Mouse (Mus musculus) neural tube, embryonic 15.5 days (tissue): ENCODE results near the gene Glis3. TPM values are rescaled to one million over a fixed set of nuclear protein-coding genes. Genes with fewer than 3 reads are reported as not detected.

Source experiments
- ATAC-seq: fragments of 200-750 bp; cut with Nextera tagmentation; 2 replicates; pipeline ENCODE4 v1.8.0; 2017; ENCODE audit warnings: mild to moderate bottlenecking, moderate TSS enrichment, moderate library complexity; ENCODE audit not compliant: low FRiP score
- H3K27ac ChIP-seq: fragments of 300-500 bp; sonication (generic); replicated peaks from 2 replicates; pipeline ENCODE4 v1.5.1; 2015; ENCODE audit warnings: mild to moderate bottlenecking, inconsistent platforms
- H3K27me3 ChIP-seq: fragments of 300-500 bp; sonication (generic); replicated peaks from 2 replicates; pipeline ENCODE4 v1.6.1; 2015; ENCODE audit warnings: inconsistent platforms
- H3K36me3 ChIP-seq: fragments of 300-500 bp; sonication (generic); 2 replicates; pipeline ENCODE4 v1.6.1; 2015; ENCODE audit warnings: inconsistent platforms
- H3K4me1 ChIP-seq: fragments of 300-500 bp; sonication (generic); 2 replicates; pipeline ENCODE4 v1.6.1; 2015; ENCODE audit warnings: inconsistent platforms
- H3K4me2 ChIP-seq: fragments of 300-500 bp; sonication (generic); 2 replicates; pipeline ENCODE4 v1.6.1; 2015; ENCODE audit warnings: inconsistent platforms, mild to moderate bottlenecking, moderate library complexity
- H3K4me3 ChIP-seq: fragments of 300-500 bp; sonication (generic); replicated peaks from 2 replicates; pipeline ENCODE4 v1.5.1; 2015; ENCODE audit warnings: mild to moderate bottlenecking, inconsistent platforms
- H3K9ac ChIP-seq: fragments of 300-500 bp; sonication (generic); replicated peaks from 2 replicates; pipeline ENCODE4 v1.6.1; 2015; ENCODE audit warnings: mild to moderate bottlenecking, inconsistent platforms
- H3K9me3 ChIP-seq: fragments of 300-500 bp; sonication (generic); replicated peaks from 2 replicates; pipeline ENCODE4 v1.6.1; 2016; ENCODE audit warnings: inconsistent platforms
- WGBS: fragments of 180-500 bp; shearing (Covaris S2); methylation state at CpG from one replicate; pipeline ENCODE4 v1.1.7; 2015; ENCODE audit warnings: mixed read lengths; 5-methylcytosine and 5-hydroxymethylcytosine counted together
- polyA plus RNA-seq: library from polyadenylated mRNA; unstranded; fragments of >200 nt; fragmentation: Nextera tagmentation; extraction: Ambion mirVana; gene quantifications from 2 replicates; pipeline ENCODE4 v1.2.1, GENCODE M21; 2015

Gene Glis3
- polyA plus RNA-seq, 1 experiment from 2014 or later, result 2.5 TPM

DNA sequence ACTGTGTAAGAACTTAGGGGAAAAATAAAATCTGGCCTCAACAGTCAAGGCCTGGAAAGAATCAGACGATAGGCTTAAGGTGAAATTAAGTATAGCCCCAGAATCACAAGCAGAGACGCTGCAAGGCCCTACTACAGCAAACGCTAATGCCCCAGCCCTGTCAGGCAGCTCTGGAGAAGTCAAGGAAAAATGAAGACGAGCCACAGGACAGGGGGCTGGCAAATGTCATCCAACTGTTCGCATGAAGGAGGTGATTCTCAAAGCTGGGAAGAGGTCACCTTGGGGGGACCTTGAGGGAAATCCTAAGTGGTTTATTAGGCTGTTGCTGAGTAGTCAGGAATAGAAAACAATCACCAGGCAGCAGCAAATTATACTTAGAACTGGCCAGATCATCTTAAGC, 214.1 kb downstream of the Glis3 start:
- Histone ChIP-seq H3K4me2 (no peak overlapping the region), H3K36me3 (no peaks in the 10 kb centered on the region), H3K9me3 (no peaks in the 10 kb centered on the region), H3K27ac (no peak overlapping the region), H3K4me3 (no peak overlapping the region), H3K9ac (no peak overlapping the region), H3K27me3 (no peaks in the 10 kb centered on the region), H3K4me1 (no peaks in the 10 kb centered on the region)
- ATAC-seq, result no peak
- WGBS, result 84% methylated on average over 5 of the region's 5 CpGs

DNA sequence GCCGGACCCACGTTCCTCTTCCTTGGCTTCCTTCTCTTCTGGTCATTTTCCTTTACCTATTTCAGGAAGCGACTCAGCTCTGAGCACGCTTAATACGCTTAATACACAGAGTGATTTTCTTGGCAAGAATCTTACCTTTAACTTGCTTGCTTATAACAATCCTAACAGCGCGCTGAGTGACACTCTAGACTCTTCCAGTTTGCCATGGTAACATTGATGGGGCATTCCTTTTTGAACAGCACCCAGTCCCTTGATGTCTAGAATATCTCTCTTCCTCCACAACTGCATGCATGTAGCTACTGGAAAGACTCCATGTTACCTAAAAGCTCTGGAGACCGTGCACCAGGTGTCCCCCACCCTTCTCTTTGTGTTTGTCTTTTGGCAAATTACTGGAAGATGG, 225.5 kb downstream of the Glis3 start:
- no peaks in the 10 kb centered on the region for H3K27me3 ChIP-seq
- WGBS, result 81% methylated on average over 8 of the region's 8 CpGs
- H3K36me3 ChIP-seq, result no peaks in the 10 kb centered on the region
- H3K4me2 ChIP-seq, result no peak overlapping the region
- ATAC-seq, result no peak
- peaks cover 13% of the 10 kb centered on the region for H3K4me1 ChIP-seq
- H3K27ac ChIP-seq, result no peak overlapping the region
- no peak overlapping the region for H3K9ac ChIP-seq
- H3K9me3 ChIP-seq, result no peaks in the 10 kb centered on the region
- no peak overlapping the region for H3K4me3 ChIP-seq

GRCm38 (mm10) chr19:28452951-28453520, 226.8 kb downstream of the Glis3 start:
- H3K27ac ChIP-seq, result peak overlapping the region; percentile 65; the same call in 1 of the 2 replicates
- no peak overlapping the region for H3K4me3 ChIP-seq
- H3K4me1 ChIP-seq, result peaks cover 13% of the 10 kb centered on the region
- no peaks in the 10 kb centered on the region for H3K9me3 ChIP-seq
- no peak overlapping the region; the same call in 1 of the 2 replicates for H3K9ac ChIP-seq
- H3K4me2 ChIP-seq, result peak overlapping the region; percentile 43
- WGBS, result 13% methylated on average over 12 of the region's 12 CpGs
- no peaks in the 10 kb centered on the region for H3K36me3 ChIP-seq
- no peaks in the 10 kb centered on the region for H3K27me3 ChIP-seq
- ATAC-seq, result peak; percentile 76

GRCm38 (mm10) chr19:28448811-28449210, 231.1 kb downstream of the Glis3 start:
- 94% methylated on average over 4 of the region's 4 CpGs for WGBS
- Histone ChIP-seq H3K4me1 (peaks cover 10% of the 10 kb centered on the region), H3K36me3 (no peaks in the 10 kb centered on the region), H3K4me2 (no peak overlapping the region), H3K4me3 (no peak overlapping the region), H3K27me3 (no peaks in the 10 kb centered on the region), H3K27ac (no peak overlapping the region), H3K9me3 (no peaks in the 10 kb centered on the region), H3K9ac (no peak overlapping the region)
- no peak for ATAC-seq

GRCm38 (mm10) chr19:28442161-28442560, 237.7 kb downstream of the Glis3 start:
- H3K4me2 ChIP-seq, result no peak overlapping the region
- H3K4me1 ChIP-seq, result no peaks in the 10 kb centered on the region
- WGBS, result 90% methylated on average over 4 of the region's 4 CpGs
- no peak for ATAC-seq
- H3K9me3 ChIP-seq, result no peaks in the 10 kb centered on the region
- H3K9ac ChIP-seq, result no peak overlapping the region
- H3K27me3 ChIP-seq, result no peaks in the 10 kb centered on the region
- H3K4me3 ChIP-seq, result no peak overlapping the region
- no peaks in the 10 kb centered on the region for H3K36me3 ChIP-seq
- H3K27ac ChIP-seq, result no peak overlapping the region

- no peaks in the 10 kb centered on the region for H3K4me1 ChIP-seq
- ATAC-seq, result no peak
- no peak overlapping the region for H3K4me2 ChIP-seq
- no peak overlapping the region for H3K27ac ChIP-seq
- H3K27me3 ChIP-seq, result no peaks in the 10 kb centered on the region
- H3K9ac ChIP-seq, result no peak overlapping the region
- H3K36me3 ChIP-seq, result no peaks in the 10 kb centered on the region
- no peaks in the 10 kb centered on the region for H3K9me3 ChIP-seq
- 58% methylated on average over 12 of the region's 12 CpGs for WGBS
- no peak overlapping the region for H3K4me3 ChIP-seq
These were observed 243.3 kb downstream of the Glis3 start for GRCm38 (mm10) chr19:28436457-28437148.

DNA sequence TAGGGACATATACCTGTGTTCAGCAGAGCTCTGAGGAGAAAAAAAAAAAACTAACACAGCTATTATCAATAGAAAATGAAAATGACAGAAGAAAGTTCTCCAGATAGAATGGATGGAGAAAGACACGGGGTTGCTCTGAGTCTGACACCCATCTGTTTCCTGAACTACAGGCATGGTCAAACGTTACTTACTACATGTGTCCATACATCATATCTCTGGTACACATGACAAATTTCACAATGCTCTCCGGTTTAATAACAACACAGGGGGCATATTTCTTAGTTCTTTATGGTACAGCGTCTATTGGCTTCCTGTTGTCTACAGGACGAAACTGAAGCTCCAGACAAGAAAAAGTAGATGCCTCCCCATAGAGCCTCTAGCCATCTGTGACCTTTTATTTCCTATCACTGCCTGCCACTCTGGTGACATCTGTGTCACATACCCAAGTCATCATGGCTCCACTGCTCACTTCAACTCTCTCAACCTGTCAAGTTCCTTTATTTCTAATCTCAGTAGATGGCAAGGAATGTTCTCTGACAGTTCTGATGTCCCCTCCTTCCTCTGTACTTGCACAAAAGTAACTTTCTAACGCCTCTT, 251.6 kb downstream of the Glis3 start:
- Histone ChIP-seq H3K36me3 (no peaks in the 10 kb centered on the region), H3K27ac (no peak overlapping the region), H3K9me3 (no peaks in the 10 kb centered on the region), H3K4me1 (no peaks in the 10 kb centered on the region), H3K9ac (no peak overlapping the region), H3K27me3 (no peaks in the 10 kb centered on the region), H3K4me3 (no peak overlapping the region), H3K4me2 (no peak overlapping the region)
- no peak for ATAC-seq
- WGBS, result 83% methylated on average over 6 of the region's 6 CpGs

DNA sequence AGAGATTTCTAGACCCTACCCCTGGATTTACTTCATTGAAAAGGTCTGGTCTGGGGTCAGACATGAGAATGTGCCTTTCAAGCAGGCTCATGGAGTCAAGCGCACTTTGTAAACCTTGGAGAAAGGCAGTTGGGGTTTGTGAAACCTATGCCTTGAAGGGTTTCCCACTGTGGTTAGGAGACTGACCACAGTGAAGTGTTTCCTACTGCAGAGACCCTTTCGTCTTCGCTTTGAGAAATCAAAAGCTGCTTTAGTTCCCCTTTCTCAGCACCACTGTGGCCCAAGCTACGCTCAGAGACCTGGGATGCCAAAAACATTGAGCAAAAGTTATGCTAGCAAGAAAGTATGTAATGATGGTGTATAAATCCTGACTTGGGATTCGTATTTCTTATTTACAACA, 255.7 kb downstream of the Glis3 start:
- 88% methylated on average over 5 of the region's 5 CpGs for WGBS
- Histone ChIP-seq H3K27me3 (no peaks in the 10 kb centered on the region), H3K4me1 (no peaks in the 10 kb centered on the region), H3K4me2 (no peak overlapping the region), H3K9me3 (no peaks in the 10 kb centered on the region), H3K36me3 (no peaks in the 10 kb centered on the region), H3K27ac (no peak overlapping the region), H3K4me3 (no peak overlapping the region), H3K9ac (no peak overlapping the region)
- no peak for ATAC-seq

DNA sequence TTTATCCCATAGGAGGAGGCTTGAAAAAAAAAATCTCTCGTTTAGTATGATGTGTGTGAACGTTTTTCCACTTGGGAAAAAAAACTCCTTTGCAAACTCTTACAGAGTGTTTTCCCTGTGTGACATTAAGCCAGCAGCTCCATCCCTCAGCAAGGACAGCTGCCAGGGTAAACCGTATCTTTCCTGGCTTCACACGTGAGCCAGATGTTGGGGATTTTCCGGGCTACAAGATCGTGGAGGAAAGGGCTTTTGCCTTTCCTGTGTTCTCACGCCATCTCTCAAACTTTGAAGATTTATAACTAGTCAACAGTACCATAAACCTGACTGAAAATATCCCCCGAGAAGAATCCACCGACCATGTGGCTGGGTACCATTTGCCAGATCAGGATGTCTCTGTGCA, 256.9 kb downstream of the Glis3 start:
- Histone ChIP-seq H3K9me3 (no peaks in the 10 kb centered on the region), H3K4me2 (no peak overlapping the region), H3K4me3 (no peak overlapping the region), H3K36me3 (no peaks in the 10 kb centered on the region), H3K27me3 (no peaks in the 10 kb centered on the region), H3K4me1 (no peaks in the 10 kb centered on the region), H3K9ac (no peak overlapping the region), H3K27ac (no peak overlapping the region)
- ATAC-seq, result no peak
- WGBS, result 74% methylated on average over 9 of the region's 9 CpGs

GRCm38 (mm10) chr19:28416069-28416468, 263.8 kb downstream of the Glis3 start:
- Histone ChIP-seq H3K9me3 (no peaks in the 10 kb centered on the region), H3K36me3 (no peaks in the 10 kb centered on the region), H3K4me1 (no peaks in the 10 kb centered on the region), H3K4me2 (no peak overlapping the region), H3K9ac (no peak overlapping the region), H3K27me3 (no peaks in the 10 kb centered on the region), H3K27ac (no peak overlapping the region), H3K4me3 (no peak overlapping the region)
- no peak for ATAC-seq
- WGBS, result 93% methylated on average over 5 of the region's 5 CpGs

GRCm38 (mm10) chr19:28408787-28409186, 271.1 kb downstream of the Glis3 start:
- no peak overlapping the region for H3K4me3 ChIP-seq
- no peak for ATAC-seq
- H3K36me3 ChIP-seq, result no peaks in the 10 kb centered on the region
- H3K4me2 ChIP-seq, result no peak overlapping the region
- no peaks in the 10 kb centered on the region for H3K4me1 ChIP-seq
- no peaks in the 10 kb centered on the region for H3K9me3 ChIP-seq
- no peak overlapping the region for H3K27ac ChIP-seq
- H3K9ac ChIP-seq, result no peak overlapping the region
- no peaks in the 10 kb centered on the region for H3K27me3 ChIP-seq
- WGBS, result 37% methylated on average over 3 of the region's 3 CpGs

DNA sequence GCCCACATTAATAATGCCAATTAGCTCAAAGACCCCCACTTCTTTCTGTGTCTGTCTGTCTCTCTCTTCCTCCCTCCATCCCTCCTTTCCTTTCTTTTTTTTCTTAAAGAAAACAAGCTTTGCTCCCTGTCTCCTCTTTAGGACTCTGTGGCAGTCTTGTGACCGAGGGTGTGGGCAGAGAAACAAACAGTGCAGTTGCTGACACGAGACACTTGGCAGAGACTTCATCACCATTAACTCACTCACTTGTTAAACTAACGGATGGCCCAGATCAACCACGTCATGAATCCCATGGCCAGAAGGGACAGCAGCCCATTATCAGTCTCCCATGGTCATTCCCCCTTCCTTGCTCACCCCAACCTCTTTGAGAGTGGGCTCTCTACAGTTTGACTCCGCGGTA, 276.9 kb downstream of the Glis3 start:
- H3K36me3 ChIP-seq, result no peaks in the 10 kb centered on the region
- 65% methylated on average over 6 of the region's 6 CpGs for WGBS
- no peaks in the 10 kb centered on the region for H3K9me3 ChIP-seq
- H3K9ac ChIP-seq, result no peak overlapping the region
- no peaks in the 10 kb centered on the region for H3K4me1 ChIP-seq
- no peaks in the 10 kb centered on the region for H3K27me3 ChIP-seq
- no peak overlapping the region for H3K27ac ChIP-seq
- H3K4me3 ChIP-seq, result no peak overlapping the region
- ATAC-seq, result no peak
- no peak overlapping the region for H3K4me2 ChIP-seq
